Mouse (Mus musculus): ENCODE results near the gene Akap13.

Akap13 gene

GRCm38 (mm10) chr7:75516716-75517619 lies 61.6 kb downstream of the Akap13 start:
- no peak for DNase-seq (ENCODE audit: low spot score in 2 of 2)

GRCm38 (mm10) chr7:75520531-75520930 lies 65.2 kb downstream of the Akap13 start:
- no peak for DNase-seq (ENCODE audit: low spot score in 2 of 2)

GRCm38 (mm10) chr7:75521199-75521598 lies 65.9 kb downstream of the Akap13 start:
- no peak for DNase-seq (ENCODE audit: low spot score in 2 of 2)

- DNase-seq (ENCODE audit: low spot score in 2 of 2) = no peak
These were observed 66.9 kb downstream of the Akap13 start for GRCm38 (mm10) chr7:75522226-75522625.

GRCm38 (mm10) chr7:75524789-75525569 lies 69.6 kb downstream of the Akap13 start:
- DNase-seq (ENCODE audit: low spot score in 2 of 2) = no peak

GRCm38 (mm10) chr7:75525716-75526401 lies 70.5 kb downstream of the Akap13 start:
- DNase-seq (ENCODE audit: low spot score in 2 of 2) = no peak

- no peak for DNase-seq (ENCODE audit: low spot score in 2 of 2)
These were observed 73.4 kb downstream of the Akap13 start for GRCm38 (mm10) chr7:75528751-75529150.

GRCm38 (mm10) chr7:75529857-75530437 lies 74.6 kb downstream of the Akap13 start:
- DNase-seq (ENCODE audit: low spot score in 2 of 2) = no peak

- no peak for DNase-seq (ENCODE audit: low spot score in 2 of 2)
These were observed 75.3 kb downstream of the Akap13 start for GRCm38 (mm10) chr7:75530642-75531041.

- DNase-seq (ENCODE audit: low spot score in 2 of 2) = no peak
These were observed 77.7 kb downstream of the Akap13 start for GRCm38 (mm10) chr7:75533079-75533478.

GRCm38 (mm10) chr7:75536298-75536697 lies 81.0 kb downstream of the Akap13 start:
- no peak for DNase-seq (ENCODE audit: low spot score in 2 of 2)

- no peak for DNase-seq (ENCODE audit: low spot score in 2 of 2)
These were observed 82.2 kb downstream of the Akap13 start for GRCm38 (mm10) chr7:75537567-75537966.

GRCm38 (mm10) chr7:75538513-75538912 lies 83.2 kb downstream of the Akap13 start:
- no peak for DNase-seq (ENCODE audit: low spot score in 2 of 2)

GRCm38 (mm10) chr7:75539168-75539567 lies 83.8 kb downstream of the Akap13 start:
- DNase-seq (ENCODE audit: low spot score in 2 of 2) = no peak

- no peak for DNase-seq (ENCODE audit: low spot score in 2 of 2)
These were observed 94.5 kb downstream of the Akap13 start for GRCm38 (mm10) chr7:75549856-75550255.

- DNase-seq (ENCODE audit: low spot score in 2 of 2) = no peak
These were observed 95.5 kb downstream of the Akap13 start for GRCm38 (mm10) chr7:75550791-75551336.

- no peak for DNase-seq (ENCODE audit: low spot score in 2 of 2)
These were observed 97.8 kb downstream of the Akap13 start for GRCm38 (mm10) chr7:75553002-75553666.

- DNase-seq (ENCODE audit: low spot score in 2 of 2) = no peak
These were observed 98.3 kb downstream of the Akap13 start for GRCm38 (mm10) chr7:75553667-75554045.

GRCm38 (mm10) chr7:75554065-75554464 lies 98.7 kb downstream of the Akap13 start:
- no peak for DNase-seq (ENCODE audit: low spot score in 2 of 2)

GRCm38 (mm10) chr7:75555940-75556339 lies 100.6 kb downstream of the Akap13 start:
- no peak for DNase-seq (ENCODE audit: low spot score in 2 of 2)

- no peak for DNase-seq (ENCODE audit: low spot score in 2 of 2)
These were observed 102.9 kb downstream of the Akap13 start for GRCm38 (mm10) chr7:75558225-75558624.

All from frontal cortex, postnatal 10 days (tissue).